Mouse (Mus musculus): ENCODE measurements around the gene Olfr1381. TPM values are rescaled to one million over a fixed set of nuclear protein-coding genes. Genes with fewer than 3 reads are reported as not detected.

Olfr1381 gene
- polyA plus RNA-seq (2012; ENCODE audit: low replicate concordance): not detected in 2 replicates

DNA sequence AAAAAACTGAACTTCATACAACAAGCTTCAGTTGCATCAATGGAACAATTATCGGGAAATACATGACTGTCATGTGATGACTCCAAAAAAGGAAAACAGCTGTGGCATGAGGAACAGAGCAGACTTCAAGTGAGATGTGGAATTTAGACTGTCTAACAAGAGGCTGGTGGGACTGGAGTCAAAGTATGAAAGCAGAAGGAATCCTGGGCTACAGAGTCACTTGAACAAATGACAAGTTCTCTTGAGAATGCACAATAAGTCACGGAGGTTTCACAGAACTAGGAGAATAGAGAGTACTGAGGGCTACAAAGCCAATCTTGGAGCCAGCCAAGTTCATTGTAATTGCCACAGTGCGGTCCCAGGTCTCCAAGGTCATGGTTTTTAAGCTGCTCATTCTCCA is at the start of gene Olfr1381:
Gene Olfr1381, plus strand, starts transcription at position 301 of the 400 bp plus-strand sequence.

DNA sequence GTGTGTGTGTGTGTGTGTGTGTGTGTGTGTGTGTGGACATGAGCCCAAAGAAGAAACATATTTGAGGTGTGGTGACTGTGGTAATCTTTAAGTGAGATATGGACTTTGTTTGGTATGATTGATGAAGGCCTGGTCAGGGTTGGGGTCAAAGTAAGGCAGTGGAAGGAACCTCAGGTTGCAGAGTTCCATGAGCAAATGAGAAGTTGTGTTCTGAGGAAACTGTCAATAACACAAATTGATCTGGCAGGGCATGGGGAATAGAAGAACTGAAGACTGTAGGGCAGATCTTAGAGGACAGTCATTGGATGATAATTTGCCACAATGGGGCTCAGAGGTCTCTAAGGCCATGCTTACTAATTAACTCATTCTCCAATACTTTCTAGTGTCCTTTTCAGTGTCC is 23.9 kb upstream of the Olfr1381 start, which contains the start of gene Olfr1383:
Gene Olfr1383, plus strand, starts transcription at position 301 of the 400 bp plus-strand sequence.

DNA sequence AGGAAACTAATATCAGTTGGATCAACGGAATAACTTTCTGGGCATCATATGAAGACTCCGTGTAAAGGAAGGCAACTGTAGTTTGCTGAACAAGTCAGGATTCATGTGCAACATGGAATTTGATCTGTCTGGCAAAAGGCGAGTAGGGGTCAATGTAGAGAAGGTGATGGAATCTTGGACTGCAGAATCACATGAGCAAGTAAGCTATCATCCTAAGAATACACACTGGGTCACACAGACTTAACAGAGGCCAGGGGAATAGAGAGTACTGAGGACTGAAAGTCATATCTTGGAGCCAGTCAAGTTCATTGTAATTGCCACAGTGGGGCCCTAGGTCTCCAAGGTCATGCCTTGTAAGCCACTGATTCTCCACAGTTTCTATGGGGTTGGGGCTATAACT is 15.3 kb upstream of the Olfr1381 start, which contains the start of gene Olfr1382:
Gene Olfr1382, plus strand, starts transcription at position 301 of the 400 bp plus-strand sequence.

DNA sequence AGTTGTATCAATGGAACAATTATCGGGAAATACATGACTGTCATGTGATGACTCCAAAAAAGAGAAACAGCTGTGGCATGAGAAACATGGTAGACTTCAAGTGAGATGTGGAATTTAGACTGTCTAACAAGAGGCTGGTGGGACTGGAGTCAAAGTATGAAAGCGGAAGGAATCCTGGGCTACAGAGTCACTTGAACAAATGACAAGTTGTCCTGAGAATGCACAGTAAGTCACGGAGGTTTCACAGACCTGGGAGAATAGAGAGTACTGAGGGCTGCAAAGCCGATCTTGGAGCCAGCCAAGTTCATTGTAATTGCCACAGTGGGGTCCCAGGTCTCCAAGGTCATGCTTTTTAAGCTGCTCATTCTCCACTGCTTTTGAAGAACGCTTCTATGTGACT is 13.3 kb downstream of the Olfr1381 start, which contains the start of gene Olfr1380:
Gene Olfr1380, plus strand, starts transcription at position 301 of the 400 bp plus-strand sequence.

Other genes starting within 250 kb of the Olfr1381 start
- gene Olfr10, start 238.7 kb upstream of the Olfr1381 start, polyA plus RNA-seq (2012; ENCODE audit: low replicate concordance): not detected in 2 replicates
- gene Olfr1391, start 220.7 kb upstream of the Olfr1381 start, polyA plus RNA-seq (2012; ENCODE audit: low replicate concordance): not detected in 2 replicates
- not detected in 2 replicates for gene Olfr1390, start 208.3 kb upstream of the Olfr1381 start, polyA plus RNA-seq (2012; ENCODE audit: low replicate concordance)
- 0.23 TPM in 1 of 2 replicates, not detected in the other for gene Olfr1389, start 120.4 kb upstream of the Olfr1381 start, polyA plus RNA-seq (2012; ENCODE audit: low replicate concordance)
- not detected in 2 replicates for gene Olfr1388, start 106.8 kb upstream of the Olfr1381 start, polyA plus RNA-seq (2012; ENCODE audit: low replicate concordance)
- gene Olfr1387, start 88.1 kb upstream of the Olfr1381 start, polyA plus RNA-seq (2012; ENCODE audit: low replicate concordance): not detected in 2 replicates
- not detected in 2 replicates for gene Olfr1386, start 78.4 kb upstream of the Olfr1381 start, polyA plus RNA-seq (2012; ENCODE audit: low replicate concordance)
- gene Olfr1385, start 54.4 kb upstream of the Olfr1381 start, polyA plus RNA-seq (2012; ENCODE audit: low replicate concordance): not detected in 2 replicates
- not detected in 2 replicates for gene Olfr1384, start 36.7 kb upstream of the Olfr1381 start, polyA plus RNA-seq (2012; ENCODE audit: low replicate concordance)
- gene Olfr1383, start 23.8 kb upstream of the Olfr1381 start, polyA plus RNA-seq (2012; ENCODE audit: low replicate concordance): not detected in 2 replicates
- gene Olfr1382, start 15.2 kb upstream of the Olfr1381 start, polyA plus RNA-seq (2012; ENCODE audit: low replicate concordance): not detected in 2 replicates
- not detected in 2 replicates for gene Olfr1380, start 13.4 kb downstream of the Olfr1381 start, polyA plus RNA-seq (2012; ENCODE audit: low replicate concordance)
- gene Flt4, start 65.8 kb downstream of the Olfr1381 start, polyA plus RNA-seq (2012; ENCODE audit: low replicate concordance): 2.6 and 3.4 TPM in 2 replicates
- gene Scgb3a1, start 120.2 kb downstream of the Olfr1381 start, polyA plus RNA-seq (2012; ENCODE audit: low replicate concordance): 1.2 TPM in 1 of 2 replicates, not detected in the other
- 26.5 and 41.8 TPM in 2 replicates for gene Cnot6, start 169.3 kb downstream of the Olfr1381 start, polyA plus RNA-seq (2012; ENCODE audit: low replicate concordance)